7 mouse cellular contexts compared by ENCODE assay signal in the genomic region with DNA sequence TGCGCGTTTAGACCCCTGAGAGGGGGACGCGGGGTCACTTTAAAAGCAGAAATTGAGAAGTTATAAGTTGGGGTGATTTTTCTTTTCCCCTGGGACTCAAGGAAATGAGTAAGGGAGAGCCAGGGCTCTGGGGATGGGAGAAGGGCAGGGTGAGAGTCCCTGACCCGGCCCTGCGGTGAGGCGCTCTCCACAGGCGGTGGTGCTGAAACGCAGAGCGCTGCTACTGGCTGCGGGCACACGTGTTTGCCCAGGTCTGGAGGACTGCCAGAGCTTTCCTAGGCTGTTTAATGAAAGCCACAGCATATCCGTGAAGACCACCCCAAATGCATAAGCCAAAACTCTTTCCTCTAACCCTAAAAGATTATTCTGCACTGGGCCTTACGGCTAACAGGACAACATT. TPM values are rescaled to one million over a fixed set of nuclear protein-coding genes. Genes with fewer than 3 reads are reported as not detected.
DNase-seq lines count a peak whose midpoint lies in the region; ATAC-seq and TF ChIP-seq lines count a peak whose summit lies in the region.

No protein-coding gene starts in this region.

- H3K9ac ChIP-seq in hindbrain, embryonic 16.5 days (ENCODE audit: low read depth, low read length): peak overlapping the region; percentile 85
- peak overlapping the region; percentile 81 for H3K9ac ChIP-seq in midbrain, embryonic 14.5 days (replicated peaks; ENCODE audit: low read length)
- H3K9ac ChIP-seq in stomach, postnatal 0 days (ENCODE audit: low read length): no peak overlapping the region

- no peaks in the 10 kb centered on the region for H3K36me3 ChIP-seq in hindbrain, embryonic 16.5 days (ENCODE audit: control insufficient read depth, insufficient read depth, low read length)
- no peaks in the 10 kb centered on the region for H3K36me3 ChIP-seq in midbrain, embryonic 14.5 days (ENCODE audit: control insufficient read depth, insufficient read depth, low read length)
- no peaks in the 10 kb centered on the region for H3K36me3 ChIP-seq in stomach, postnatal 0 days (ENCODE audit: control insufficient read depth, insufficient read depth, low read length)

- intact Hi-C loops in left cerebral cortex, postnatal 4 days (cut with DNase I): no loop called here

- H3K27me3 ChIP-seq in hindbrain, embryonic 16.5 days (replicated peaks; ENCODE audit: control insufficient read depth, insufficient read depth, low read length): no peaks in the 10 kb centered on the region
- no peaks in the 10 kb centered on the region for H3K27me3 ChIP-seq in midbrain, embryonic 14.5 days (ENCODE audit: control insufficient read depth, insufficient read depth, low read length)
- H3K27me3 ChIP-seq in stomach, postnatal 0 days (ENCODE audit: control insufficient read depth, insufficient read depth, low read length): 0 out of 2 replicates have a peak, but pooled peaks cover 2% of the 10 kb centered on the region

- peak overlapping the region; percentile 79 for H3K4me2 ChIP-seq in hindbrain, embryonic 16.5 days (ENCODE audit: low read length)
- H3K4me2 ChIP-seq in midbrain, embryonic 14.5 days (ENCODE audit: low read length): peak overlapping the region; percentile 82
- peak overlapping the region; percentile 58 for H3K4me2 ChIP-seq in stomach, postnatal 0 days (replicated peaks; ENCODE audit: low read depth)

- no peak for TF ChIP-seq EP300 in stomach, postnatal 0 days (optimal IDR thresholded peaks at IDR 0.05)

- peak overlapping the region; percentile 74 for H3K4me3 ChIP-seq in hindbrain, embryonic 16.5 days (ENCODE audit: low read length)
- peak overlapping the region; percentile 78 for H3K4me3 ChIP-seq in midbrain, embryonic 14.5 days (replicated peaks; ENCODE audit: low read depth, low read length)
- peak overlapping the region; percentile 32 for H3K4me3 ChIP-seq in stomach, postnatal 0 days (ENCODE audit: low read depth, low read length)

- H3K27ac ChIP-seq in hindbrain, embryonic 16.5 days (ENCODE audit: low read depth, low read length): no peak overlapping the region; the same call in 1 of the 2 replicates
- 0 out of 2 replicates have a peak overlapping the region, but pooled peaks have one; percentile 96 for H3K27ac ChIP-seq in midbrain, embryonic 14.5 days (replicated peaks; ENCODE audit: low read depth, low read length)
- H3K27ac ChIP-seq in stomach, postnatal 0 days (replicated peaks): no peak overlapping the region

- peaks cover 20% of the 10 kb centered on the region for H3K4me1 ChIP-seq in hindbrain, embryonic 16.5 days (ENCODE audit: control insufficient read depth, insufficient read depth, low read depth, low read length)
- peaks cover 17% of the 10 kb centered on the region for H3K4me1 ChIP-seq in midbrain, embryonic 14.5 days (ENCODE audit: control insufficient read depth, insufficient read depth, low read length)
- H3K4me1 ChIP-seq in stomach, postnatal 0 days (replicated peaks; ENCODE audit: control insufficient read depth, insufficient read depth): peaks cover 4% of the 10 kb centered on the region; the same call in 1 of the 2 replicates

- H3K9me3 ChIP-seq in hindbrain, embryonic 16.5 days (ENCODE audit: control insufficient read depth, low read length): no peaks in the 10 kb centered on the region
- H3K9me3 ChIP-seq in midbrain, embryonic 14.5 days (ENCODE audit: control insufficient read depth, low read length): no peaks in the 10 kb centered on the region
- H3K9me3 ChIP-seq in stomach, postnatal 0 days (ENCODE audit: control insufficient read depth, low read length): no peaks in the 10 kb centered on the region

- DNase-seq in adrenal gland, adult 8-10 months: peak; percentile 10
- peak; percentile 78 to 84 for DNase-seq in cerebellum, postnatal 25 days
- DNase-seq in gastrocnemius, postnatal 10 days: peak; percentile 74
- DNase-seq in left cerebral cortex, postnatal 4 days: peak; percentile 59
- DNase-seq in midbrain, embryonic 14.5 days: peak; percentile 79
- DNase-seq in stomach, postnatal 0 days (ENCODE audit: low spot score): peak; percentile 82

- 4% methylated on average over 12 of the region's 14 CpGs for WGBS in hindbrain, embryonic 16.5 days
- 4% methylated on average over 14 of the region's 14 CpGs for WGBS in midbrain, embryonic 14.5 days
- 6% methylated on average over 12 of the region's 14 CpGs for WGBS in stomach, postnatal 0 days

- peak; percentile 43; the same call in 1 of the 2 replicates for ATAC-seq in hindbrain, embryonic 16.5 days
- peak; percentile 68; the same call in 1 of the 2 replicates for ATAC-seq in midbrain, embryonic 14.5 days (ENCODE audit: low FRiP score, low TSS enrichment)
- ATAC-seq in stomach, postnatal 0 days (ENCODE audit: low FRiP score, low TSS enrichment): no peak

- TF ChIP-seq CTCF in stomach, postnatal 0 days (IDR thresholded peaks at IDR 0.05; ENCODE audit: low read depth): no peak

RNA-seq across cellular contexts. Expression of a gene that starts 1.4 kb away (rescaled TPM):
- total RNA-seq in adrenal gland, adult 8-10 months (2022): 1 to 10 TPM; 1.5 to 3.0 (median 2.2) TPM
- 1 to 10 TPM; 2.3 to 3.8 TPM for total RNA-seq in gastrocnemius, postnatal 10 days (2021)
- polyA plus RNA-seq in hindbrain, embryonic 16.5 days (2015; fragmentation: Nextera tagmentation; extraction: Ambion mirVana): 75.4 and 83.4 TPM in 2 replicates
- 100 to 1,000 TPM; 152 to 155 TPM for total RNA-seq in left cerebral cortex, postnatal 4 days (2021)
- polyA plus RNA-seq in midbrain, embryonic 14.5 days (2014; fragmentation: Nextera tagmentation; extraction: Ambion mirVana): 83.2 and 93.7 TPM in 2 replicates
- polyA plus RNA-seq in stomach, postnatal 0 days (2015; fragmentation: Nextera tagmentation; extraction: Ambion mirVana): 1.2 and 1.3 TPM in 2 replicates

RNA-seq across cellular contexts. Expression of a gene that starts 53.8 kb away (rescaled TPM):
- total RNA-seq in adrenal gland, adult 8-10 months (2022): 10 to 100 TPM; 48.2 to 81.5 (median 69.6) TPM
- 10 to 100 TPM; 39.6 to 42.2 TPM for total RNA-seq in gastrocnemius, postnatal 10 days (2021)
- polyA plus RNA-seq in hindbrain, embryonic 16.5 days (2015; fragmentation: Nextera tagmentation; extraction: Ambion mirVana): 27.3 and 32.6 TPM in 2 replicates
- total RNA-seq in left cerebral cortex, postnatal 4 days (2021): 10 to 100 TPM; 80.8 to 84.8 TPM
- 41.7 and 47.3 TPM in 2 replicates for polyA plus RNA-seq in midbrain, embryonic 14.5 days (2014; fragmentation: Nextera tagmentation; extraction: Ambion mirVana)
- polyA plus RNA-seq in stomach, postnatal 0 days (2015; fragmentation: Nextera tagmentation; extraction: Ambion mirVana): 10.3 and 10.7 TPM in 2 replicates

Comparison
In these comparisons a context has a peak if more than half of its experiments do, and no peak if none do; other contexts are left out.
1. DNase-seq: peak in every context shown above with its lines; median percentile 82 in stomach, postnatal 0 days; 81 in cerebellum, postnatal 25 days; 79 in midbrain, embryonic 14.5 days; 74 in gastrocnemius, postnatal 10 days; 59 in left cerebral cortex, postnatal 4 days; 10 in adrenal gland, adult 8-10 months.
2. RNA of a gene that starts 1.4 kb away (total RNA-seq): 152 to 155 TPM in left cerebral cortex, postnatal 4 days; 2.3 to 3.8 TPM in gastrocnemius, postnatal 10 days and 1.5 to 3.0 TPM in adrenal gland, adult 8-10 months; every median in the first group is over 10 times any median in the second.
3. Peak in every context shown above with its lines, with median percentiles within 50 percentile points of each other: H3K4me2 ChIP-seq and H3K4me3 ChIP-seq.